Mouse (Mus musculus): Measurements from ENCODE around the gene Srbd1. TPM values are rescaled to one million over a fixed set of nuclear protein-coding genes. Genes with fewer than 3 reads are reported as not detected.

Srbd1 gene
- polyA plus RNA-seq (2014; fragmentation: Illumina TruSeq; extraction: RNeasy Lipid Tissue Mini Kit (QIAGEN cat#74804); ENCODE audit: low read depth, low replicate concordance), result 21.9 TPM

GRCm38 (mm10) chr17:86145079-86145951, at the start of gene Srbd1:
Gene Srbd1 (minus strand): TSS chr17:86145175.

GRCm38 (mm10) chr17:86167320-86168230, 22.6 kb upstream of the Srbd1 start, which contains the start of gene Prkce:
Gene Prkce (plus strand): TSS chr17:86167785.

Other genes starting within 250 kb of the Srbd1 start
- gene Prkce, start 22.6 kb upstream of the Srbd1 start, polyA plus RNA-seq (2014; fragmentation: Illumina TruSeq; extraction: RNeasy Lipid Tissue Mini Kit (QIAGEN cat#74804); ENCODE audit: low read depth, low replicate concordance), result 20.7 TPM

All from adrenal gland, adult 10 weeks (tissue).